Mouse (Mus musculus) limb, embryonic 15.5 days (tissue): ENCODE measurements around the gene Art3. TPM values are rescaled to one million over a fixed set of nuclear protein-coding genes. Genes with fewer than 3 reads are reported as not detected.
A peak's percentile ranks its signal among the peaks of the same experiment; 100 is the strongest.

Source experiments
- ATAC-seq: fragments of 200-750 bp; cut with Nextera tagmentation; 2 replicates; pipeline ENCODE4 v1.8.0; 2017; ENCODE audit warnings: low read depth, moderate TSS enrichment; ENCODE audit not compliant: insufficient number of reproducible peaks, low FRiP score, low TSS enrichment
- H3K27ac ChIP-seq: fragments of 300-500 bp; sonication (generic); 2 replicates; pipeline ENCODE4 v1.5.1; 2015; ENCODE audit warnings: moderate library complexity, mild to moderate bottlenecking, inconsistent platforms
- H3K27me3 ChIP-seq: fragments of 300-500 bp; sonication (generic); 2 replicates; pipeline ENCODE4 v1.6.1; 2015; ENCODE audit warnings: inconsistent platforms
- H3K36me3 ChIP-seq: fragments of 300-500 bp; sonication (generic); 2 replicates; pipeline ENCODE4 v1.6.1; 2015; ENCODE audit warnings: inconsistent platforms
- H3K4me1 ChIP-seq: fragments of 300-500 bp; sonication (generic); 2 replicates; pipeline ENCODE4 v1.6.1; 2015; ENCODE audit warnings: inconsistent platforms
- H3K4me2 ChIP-seq: fragments of 300-500 bp; sonication (generic); 2 replicates; pipeline ENCODE4 v1.6.1; 2015; ENCODE audit warnings: mild to moderate bottlenecking, inconsistent platforms
- H3K4me3 ChIP-seq: fragments of 300-500 bp; sonication (generic); 2 replicates; pipeline ENCODE4 v1.5.1; 2015; ENCODE audit warnings: mild to moderate bottlenecking, inconsistent platforms
- H3K9ac ChIP-seq: fragments of 300-500 bp; sonication (generic); 2 replicates; pipeline ENCODE4 v1.6.1; 2015; ENCODE audit warnings: inconsistent platforms
- H3K9me3 ChIP-seq: fragments of 300-500 bp; sonication (generic); 2 replicates; pipeline ENCODE4 v1.6.1; 2016; ENCODE audit warnings: inconsistent platforms
- WGBS: fragments of 180-500 bp; shearing (Covaris S2); methylation state at CpG from one replicate; pipeline ENCODE4 v1.1.7; 2015; 5-methylcytosine and 5-hydroxymethylcytosine counted together
- polyA plus RNA-seq: library from polyadenylated mRNA; unstranded; fragments of >200 nt; fragmentation: Nextera tagmentation; extraction: Ambion mirVana; gene quantifications from 2 replicates; pipeline ENCODE4 v1.2.1, GENCODE M21; 2015

Art3 gene
- polyA plus RNA-seq, 1 experiment from 2014 or later = 7.3 TPM

DNA sequence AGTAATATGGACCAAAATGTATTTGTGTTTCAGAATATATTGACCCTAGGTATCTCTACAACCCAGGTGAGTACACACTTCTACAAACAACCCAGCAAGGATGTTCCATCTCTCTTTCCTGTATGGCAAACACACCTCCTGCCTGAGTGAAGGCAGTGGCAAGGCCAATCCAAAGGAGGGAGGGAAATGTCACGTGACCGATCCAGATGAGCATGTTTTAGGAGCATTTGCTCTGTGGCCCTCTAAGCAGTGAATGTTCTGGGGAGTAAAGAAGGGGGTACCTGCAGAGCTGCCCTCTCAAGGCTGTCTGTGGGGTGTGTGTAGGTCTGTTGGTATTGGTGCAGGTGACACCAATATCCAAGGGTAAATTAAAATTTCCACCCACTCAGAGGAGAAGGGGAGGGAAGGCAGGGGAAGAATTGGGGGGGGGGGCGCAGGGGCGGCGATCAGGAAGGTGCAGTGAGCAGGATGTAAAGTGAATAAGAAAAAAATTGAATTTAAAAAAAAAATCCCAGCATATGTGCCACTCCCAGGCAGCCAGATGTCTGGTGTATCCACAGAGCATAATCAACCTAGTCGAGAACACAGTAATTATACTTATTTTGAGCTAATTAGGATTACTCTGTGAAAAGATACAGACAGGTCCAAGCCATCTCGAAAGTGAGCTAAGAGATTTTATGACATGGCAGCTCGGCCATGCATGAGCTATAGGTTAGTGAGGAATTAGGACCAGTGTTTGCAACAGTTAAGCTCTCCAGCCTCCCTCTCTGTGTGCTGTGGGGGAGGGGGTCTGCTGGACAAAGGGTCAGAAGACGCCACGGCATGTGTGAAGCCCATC is 72.2 kb downstream of the Art3 start:
- Histone ChIP-seq H3K4me1 (no peaks in the 10 kb centered on the region), H3K4me2 (no peak overlapping the region), H3K36me3 (no peaks in the 10 kb centered on the region), H3K27ac (no peak overlapping the region), H3K27me3 (no peaks in the 10 kb centered on the region), H3K9me3 (no peaks in the 10 kb centered on the region), H3K4me3 (no peak overlapping the region), H3K9ac (no peak overlapping the region)
- no peak for ATAC-seq
- WGBS = 41% methylated on average over 10 of the region's 10 CpGs

GRCm38 (mm10) chr5:92404400-92404678 is 72.7 kb downstream of the Art3 start:
- Histone ChIP-seq H3K4me1 (no peaks in the 10 kb centered on the region), H3K4me3 (no peak overlapping the region), H3K9ac (no peak overlapping the region), H3K36me3 (no peaks in the 10 kb centered on the region), H3K27ac (no peak overlapping the region), H3K9me3 (no peaks in the 10 kb centered on the region), H3K4me2 (no peak overlapping the region), H3K27me3 (no peaks in the 10 kb centered on the region)
- 7% methylated on average over 2 of the region's 2 CpGs for WGBS
- no peak for ATAC-seq

- no peaks in the 10 kb centered on the region for H3K27me3 ChIP-seq
- H3K27ac ChIP-seq = no peak overlapping the region
- WGBS = 75% methylated on average over 9 of the region's 9 CpGs
- no peak overlapping the region for H3K9ac ChIP-seq
- no peaks in the 10 kb centered on the region for H3K9me3 ChIP-seq
- no peak for ATAC-seq
- H3K4me1 ChIP-seq = no peaks in the 10 kb centered on the region
- H3K36me3 ChIP-seq = peaks cover 8% of the 10 kb centered on the region; the same call in 1 of the 2 replicates
- no peak overlapping the region for H3K4me3 ChIP-seq
- no peak overlapping the region for H3K4me2 ChIP-seq
Measured at GRCm38 (mm10) chr5:92409361-92410155, 77.9 kb downstream of the Art3 start.

DNA sequence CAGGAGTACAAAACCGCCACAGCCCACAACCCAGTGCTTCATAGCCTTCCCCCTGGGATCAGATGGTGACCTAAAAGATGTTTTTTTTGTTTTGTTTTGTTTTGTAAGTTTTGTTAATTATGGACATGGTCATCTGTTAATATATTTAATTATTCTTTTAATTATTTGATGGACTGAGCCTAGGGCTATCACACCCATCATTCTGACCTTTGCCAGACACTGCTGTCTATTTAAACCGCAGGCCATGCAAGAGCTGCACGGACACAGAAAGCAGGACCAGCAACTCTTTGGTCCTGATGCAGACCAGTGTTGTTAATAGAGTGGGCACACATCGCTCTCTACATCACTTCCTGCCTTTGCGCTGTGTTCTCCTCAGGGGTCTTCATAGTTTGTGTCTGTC is 78.9 kb downstream of the Art3 start:
- no peak overlapping the region for H3K9ac ChIP-seq
- H3K27ac ChIP-seq = no peak overlapping the region
- no peaks in the 10 kb centered on the region for H3K4me1 ChIP-seq
- no peaks in the 10 kb centered on the region for H3K9me3 ChIP-seq
- H3K27me3 ChIP-seq = no peaks in the 10 kb centered on the region
- peaks cover 15% of the 10 kb centered on the region for H3K36me3 ChIP-seq
- H3K4me2 ChIP-seq = no peak overlapping the region
- WGBS = 80% methylated on average over 5 of the region's 5 CpGs
- H3K4me3 ChIP-seq = no peak overlapping the region
- ATAC-seq = no peak

DNA sequence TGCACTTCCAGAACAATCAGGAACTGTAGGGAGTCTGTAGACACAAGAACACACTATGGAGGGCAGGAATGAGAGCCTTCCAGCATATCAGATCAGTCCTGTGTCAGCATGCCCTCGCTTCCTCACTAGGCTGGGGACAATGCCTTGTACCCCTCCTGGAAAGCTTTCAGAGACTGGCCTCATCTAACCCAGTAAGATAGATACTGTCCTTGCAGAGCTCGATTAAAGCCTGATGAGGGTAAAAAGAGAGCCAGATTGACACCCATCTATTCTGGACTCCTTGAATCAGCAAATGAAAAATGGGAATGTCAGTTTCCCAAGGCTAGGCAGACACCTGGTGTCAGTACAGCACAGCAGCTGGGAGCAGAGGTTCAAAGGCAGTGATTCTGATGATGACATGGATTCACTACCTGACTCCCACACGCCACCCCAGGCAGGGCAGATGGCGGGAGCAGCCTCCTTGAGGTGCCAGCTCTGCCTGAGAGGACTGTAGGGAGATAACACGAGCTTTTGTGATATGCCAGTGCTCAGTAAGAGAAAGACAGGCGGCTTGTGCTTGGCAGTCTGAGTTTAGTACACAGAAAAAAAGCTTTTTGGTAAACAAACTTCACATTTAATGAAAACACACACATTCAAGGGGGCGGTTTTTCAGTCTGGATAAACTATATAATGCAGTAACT is 80.0 kb downstream of the Art3 start:
- Histone ChIP-seq H3K9me3 (no peaks in the 10 kb centered on the region), H3K9ac (no peak overlapping the region), H3K4me1 (no peaks in the 10 kb centered on the region), H3K4me2 (no peak overlapping the region), H3K27ac (no peak overlapping the region), H3K36me3 (peaks cover 21% of the 10 kb centered on the region), H3K27me3 (no peaks in the 10 kb centered on the region), H3K4me3 (no peak overlapping the region)
- 71% methylated on average over 7 of the region's 7 CpGs for WGBS
- ATAC-seq = no peak

DNA sequence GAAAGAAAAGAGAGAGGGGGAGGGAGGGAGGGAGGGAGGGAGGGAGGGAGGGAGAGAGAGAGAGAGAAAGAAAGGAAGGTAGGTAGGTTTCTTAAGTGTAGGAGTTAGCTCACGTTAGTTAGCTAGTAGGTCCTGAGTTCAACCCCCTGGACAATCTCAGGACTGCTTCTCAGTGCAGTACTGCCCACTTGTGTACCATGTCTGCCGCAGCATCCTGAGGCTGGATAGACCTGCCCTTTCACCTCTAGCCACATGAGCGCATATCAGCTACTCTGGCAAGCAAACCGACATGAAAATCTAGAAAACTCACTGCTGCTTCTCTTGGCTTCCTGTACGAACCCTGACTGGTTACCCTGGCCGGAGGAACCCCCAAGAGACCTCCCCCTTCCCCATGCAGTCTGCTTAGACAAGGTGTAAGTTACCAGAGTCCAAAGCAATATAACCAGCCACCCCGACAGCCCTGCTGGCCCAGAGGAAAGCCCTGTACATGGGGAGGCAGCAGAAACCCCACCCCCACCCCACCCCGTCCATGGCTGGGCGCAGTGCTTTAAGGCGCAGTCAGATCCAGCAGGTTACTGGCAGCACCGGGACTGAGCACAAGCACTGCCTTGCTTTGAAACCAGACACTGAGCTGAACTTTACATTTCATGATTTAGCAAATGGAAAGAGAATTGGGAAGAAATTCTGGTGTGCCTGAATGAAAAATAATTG is 81.8 kb downstream of the Art3 start:
- no peak for ATAC-seq
- peaks cover 37% of the 10 kb centered on the region for H3K36me3 ChIP-seq
- no peaks in the 10 kb centered on the region for H3K27me3 ChIP-seq
- WGBS = 82% methylated on average over 11 of the region's 11 CpGs
- H3K27ac ChIP-seq = no peak overlapping the region
- no peak overlapping the region for H3K4me2 ChIP-seq
- H3K4me3 ChIP-seq = no peak overlapping the region
- H3K4me1 ChIP-seq = no peaks in the 10 kb centered on the region
- no peaks in the 10 kb centered on the region for H3K9me3 ChIP-seq
- H3K9ac ChIP-seq = no peak overlapping the region

DNA sequence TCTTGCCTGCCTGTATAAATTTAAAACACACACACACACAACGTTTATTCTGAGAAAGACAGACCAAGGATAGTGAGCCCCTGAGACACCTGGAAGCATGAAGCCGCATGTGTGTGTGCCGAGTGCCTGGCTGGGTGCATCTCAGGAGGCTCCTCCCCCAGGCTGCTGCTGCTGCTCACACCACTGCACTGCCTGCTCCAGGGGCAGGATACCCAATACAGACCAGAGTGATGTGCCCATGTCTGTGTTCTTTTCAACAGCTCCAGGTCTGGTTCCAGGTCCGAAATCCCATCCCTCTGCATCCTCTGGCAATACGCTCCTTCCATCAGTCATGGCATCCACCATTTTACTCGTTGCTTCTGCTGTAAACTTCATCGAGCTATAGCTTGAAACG is 82.4 kb downstream of the Art3 start:
- no peak for ATAC-seq
- Histone ChIP-seq H3K9ac (no peak overlapping the region), H3K27me3 (no peaks in the 10 kb centered on the region), H3K36me3 (peaks cover 40% of the 10 kb centered on the region), H3K27ac (no peak overlapping the region), H3K4me2 (no peak overlapping the region), H3K9me3 (no peaks in the 10 kb centered on the region), H3K4me3 (no peak overlapping the region), H3K4me1 (no peaks in the 10 kb centered on the region)
- 76% methylated on average over 8 of the region's 8 CpGs for WGBS

DNA sequence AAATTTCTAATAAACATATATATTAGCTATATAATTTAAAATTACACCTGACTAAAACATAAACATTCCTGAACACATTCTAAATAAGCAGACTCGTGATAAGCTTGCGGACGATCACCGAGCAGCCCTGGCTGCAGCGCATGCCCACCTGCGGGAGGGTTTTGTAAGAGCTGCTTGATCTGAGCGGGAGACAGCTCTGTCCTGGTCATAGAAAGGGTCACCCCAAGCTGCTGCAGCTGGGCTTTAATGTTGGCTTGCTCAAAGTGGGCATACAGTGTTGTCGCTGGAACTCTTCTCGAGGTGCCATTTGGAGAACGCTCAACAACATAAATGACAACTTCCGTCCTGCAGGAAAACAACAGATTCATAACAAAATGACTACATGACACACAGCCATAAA is 92.5 kb downstream of the Art3 start:
- 91% methylated on average over 11 of the region's 11 CpGs for WGBS
- Histone ChIP-seq H3K36me3 (peaks cover 82% of the 10 kb centered on the region), H3K4me1 (no peaks in the 10 kb centered on the region)

DNA sequence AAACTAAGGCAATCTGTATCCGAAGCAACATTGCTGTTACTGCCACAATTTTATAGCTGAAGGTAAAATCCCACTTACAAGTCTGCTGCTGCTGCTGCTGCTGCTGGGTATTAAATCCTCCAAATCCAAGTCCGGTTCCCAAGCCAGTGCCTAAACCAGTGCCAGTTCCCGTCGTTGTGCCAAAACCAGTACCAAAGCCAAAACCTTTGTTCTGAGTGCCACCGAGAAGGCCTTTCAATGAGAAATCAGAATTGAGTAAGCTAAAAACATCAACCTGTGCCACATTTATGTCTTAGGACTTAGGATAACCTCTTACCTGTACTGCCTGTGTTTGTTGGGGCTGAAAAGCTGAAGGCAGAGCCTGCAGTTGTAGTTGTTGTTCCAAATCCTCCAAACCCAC is 99.1 kb downstream of the Art3 start:
- Histone ChIP-seq H3K9ac (no peak overlapping the region), H3K36me3 (peaks cover 35% of the 10 kb centered on the region), H3K4me2 (no peak overlapping the region), H3K9me3 (no peaks in the 10 kb centered on the region), H3K4me3 (no peak overlapping the region), H3K27ac (no peak overlapping the region), H3K27me3 (no peaks in the 10 kb centered on the region), H3K4me1 (peaks cover 11% of the 10 kb centered on the region)
- ATAC-seq = no peak
- 80% methylated on average over 5 of the region's 5 CpGs for WGBS

More for the DNA sequence above, 92.5 kb downstream of the Art3 start:
- Histone ChIP-seq H3K27ac (no peak overlapping the region), H3K27me3 (no peaks in the 10 kb centered on the region), H3K9ac (no peak overlapping the region), H3K9me3 (no peaks in the 10 kb centered on the region), H3K4me3 (no peak overlapping the region), H3K4me2 (no peak overlapping the region)
- no peak for ATAC-seq

- peaks cover 11% of the 10 kb centered on the region for H3K4me1 ChIP-seq
- H3K4me2 ChIP-seq = no peak overlapping the region
- WGBS = 75% methylated on average over 7 of the region's 7 CpGs
- no peak for ATAC-seq
- H3K36me3 ChIP-seq = peaks cover 32% of the 10 kb centered on the region
- H3K9ac ChIP-seq = no peak overlapping the region
- H3K4me3 ChIP-seq = no peak overlapping the region
- H3K27ac ChIP-seq = no peak overlapping the region
- no peaks in the 10 kb centered on the region for H3K9me3 ChIP-seq
- no peaks in the 10 kb centered on the region for H3K27me3 ChIP-seq
Measured at GRCm38 (mm10) chr5:92431611-92432010, 100.0 kb downstream of the Art3 start.

DNA sequence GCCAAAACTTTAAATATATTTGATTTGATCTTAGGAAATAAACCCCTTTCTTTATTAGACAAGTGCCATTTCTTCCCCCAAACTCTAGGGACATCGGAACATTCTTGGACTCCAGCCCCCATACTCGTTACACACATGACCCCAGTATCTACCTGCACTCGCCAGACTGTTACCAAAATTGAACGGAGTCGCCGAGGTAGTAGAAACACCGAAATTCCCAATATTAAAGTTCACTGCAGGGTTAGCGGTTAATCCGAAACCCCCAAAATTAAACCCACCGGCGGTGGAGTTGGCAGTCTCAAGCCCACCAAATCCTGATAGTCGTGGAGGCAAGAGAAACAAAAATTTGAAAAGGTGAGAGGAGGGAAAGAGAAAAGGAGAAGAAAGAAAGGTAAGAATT is 102.4 kb downstream of the Art3 start:
- Histone ChIP-seq H3K9ac (peak overlapping the region; percentile 88), H3K4me1 (peaks cover 11% of the 10 kb centered on the region), H3K27me3 (no peaks in the 10 kb centered on the region), H3K4me2 (peak overlapping the region; percentile 51), H3K4me3 (peak overlapping the region; percentile 91), H3K9me3 (no peaks in the 10 kb centered on the region), H3K27ac (no peak overlapping the region), H3K36me3 (peaks cover 9% of the 10 kb centered on the region)
- ATAC-seq = no peak
- WGBS = under 1% methylated on average over 12 of the region's 12 CpGs
